Mouse (Mus musculus): Measurements from ENCODE around the gene Dgki.

The Dgki gene

DNA sequence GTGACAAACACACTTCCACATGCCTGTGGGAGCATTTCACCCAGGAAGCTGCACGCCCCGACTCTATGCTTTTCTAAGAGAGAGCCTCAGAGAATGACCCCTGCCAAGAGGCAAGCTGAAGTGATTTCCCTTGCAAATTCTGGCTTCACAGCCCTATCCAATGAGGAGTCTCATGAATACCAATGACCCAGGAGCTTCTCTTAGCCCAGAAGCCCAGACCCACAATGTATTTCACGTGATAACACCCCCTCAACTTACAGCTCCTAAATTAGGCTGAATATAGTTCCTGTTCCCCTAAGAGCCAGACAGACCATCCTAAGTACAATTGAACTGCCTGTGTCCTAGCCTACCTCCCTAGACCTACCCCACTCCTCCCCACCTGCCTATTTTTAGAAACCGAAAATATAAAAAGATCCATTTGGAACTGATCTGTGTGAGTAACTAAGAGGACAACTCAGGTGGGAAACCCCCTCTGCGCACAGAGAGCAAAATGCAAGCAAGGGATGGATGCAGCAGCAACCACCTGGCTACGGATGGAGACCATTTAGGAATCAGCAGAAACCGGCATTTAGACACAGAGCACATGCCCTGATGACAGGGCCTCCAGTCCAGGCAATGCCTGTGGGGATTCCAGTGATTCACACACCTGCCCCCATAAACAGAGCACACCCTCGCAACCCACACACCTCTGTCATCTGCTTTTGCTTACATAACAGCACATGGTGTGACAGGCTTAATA, 2.1 kb downstream of the Dgki start:
- DNase-seq (ENCODE audit: low spot score in 2 of 2): no peak

DNA sequence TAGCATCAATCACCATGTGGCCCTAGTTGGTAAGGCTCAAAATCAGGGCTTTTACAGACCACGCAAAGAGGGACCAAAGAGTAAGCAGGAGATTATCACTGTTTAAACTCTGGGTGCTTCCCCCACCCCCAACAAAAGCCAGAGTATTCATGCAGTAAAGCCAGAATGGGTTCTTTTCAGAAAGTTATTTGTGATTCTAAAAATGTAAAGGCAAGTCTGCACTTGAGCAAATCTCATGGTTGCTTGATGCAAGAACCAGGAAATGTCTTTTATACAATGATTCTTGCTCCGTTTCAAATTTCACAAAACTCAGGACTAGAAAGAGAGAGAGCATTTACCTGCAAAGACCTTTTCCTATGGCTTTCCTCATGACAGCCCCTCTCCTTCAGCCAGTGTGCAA, 7.9 kb downstream of the Dgki start:
- DNase-seq (ENCODE audit: low spot score in 2 of 2): no peak

DNA sequence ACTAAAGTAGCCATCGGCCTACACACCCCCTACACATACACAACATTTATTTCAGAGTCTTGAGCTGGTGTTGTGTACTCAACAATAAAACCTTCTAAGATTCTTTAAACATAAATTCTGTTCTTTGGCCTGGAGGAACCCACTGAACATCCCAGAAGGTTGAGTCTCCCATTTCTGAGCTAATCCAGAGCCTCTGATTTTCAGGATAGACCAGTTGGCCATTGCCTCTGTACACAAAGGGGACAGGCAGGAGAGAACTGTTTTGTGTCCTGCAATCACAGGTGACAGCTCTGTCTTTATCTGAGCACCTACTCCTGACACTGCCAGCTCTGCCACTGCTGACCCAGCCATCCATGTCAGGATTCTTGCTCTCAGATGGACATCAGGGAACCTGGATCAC, 8.8 kb downstream of the Dgki start:
- DNase-seq (ENCODE audit: low spot score in 2 of 2): no peak

DNA sequence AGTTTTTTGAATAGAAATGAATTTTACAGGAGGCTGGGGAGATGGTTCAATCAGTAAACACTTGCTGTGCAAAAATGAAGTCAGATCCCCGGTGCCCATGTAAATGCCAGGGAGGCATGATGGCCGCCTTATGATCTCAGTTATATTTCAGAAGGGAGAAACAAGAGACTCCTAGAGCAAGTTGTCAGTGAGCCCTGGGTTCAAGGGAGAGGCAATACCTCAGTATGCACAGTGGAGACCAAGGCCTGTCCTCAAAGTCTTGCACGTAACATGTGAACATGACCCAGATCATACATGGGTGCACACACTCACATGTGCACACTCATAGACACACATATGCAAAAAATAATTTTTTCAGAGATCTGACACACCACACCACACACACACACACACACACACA, 9.3 kb downstream of the Dgki start:
- DNase-seq (ENCODE audit: low spot score in 2 of 2): no peak

DNA sequence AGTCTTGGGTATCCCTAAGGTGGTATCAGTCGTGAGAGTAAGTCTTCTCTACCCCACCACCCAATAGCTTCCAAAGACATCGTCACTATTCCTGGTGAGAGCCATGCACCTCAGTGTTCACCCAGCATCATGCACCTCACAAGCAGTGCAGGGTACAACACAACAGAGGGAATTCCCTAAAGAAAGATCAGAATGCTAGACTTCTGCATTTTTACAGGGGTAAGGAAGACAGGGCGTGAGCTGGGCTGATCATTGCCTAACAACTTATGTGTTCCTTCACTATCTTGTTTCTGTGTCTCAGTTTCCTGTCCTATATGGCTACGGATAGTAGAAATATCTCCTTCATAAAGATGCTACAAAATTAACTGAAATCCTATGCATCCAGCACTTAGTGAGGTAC, 13.8 kb downstream of the Dgki start:
- no peak for DNase-seq (ENCODE audit: low spot score in 2 of 2)

DNA sequence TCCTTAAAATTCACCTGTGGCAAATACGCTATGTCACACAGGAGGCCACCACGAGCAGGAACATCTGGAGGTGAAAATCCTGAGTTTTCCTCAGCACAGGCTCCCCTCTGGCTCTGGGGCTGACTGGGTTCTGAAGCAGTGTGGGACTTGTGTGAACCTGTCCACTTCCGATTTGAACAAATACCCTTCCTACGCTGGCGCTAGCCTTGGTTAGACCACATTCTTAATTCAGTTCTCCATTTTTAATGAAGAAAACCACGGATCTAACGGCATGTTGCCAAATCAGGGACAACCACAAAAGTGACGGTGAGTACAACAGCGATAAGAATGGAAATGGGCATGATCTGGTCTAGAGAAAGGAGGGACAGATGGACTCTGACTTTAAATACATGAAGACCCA, 15.1 kb downstream of the Dgki start:
- DNase-seq (ENCODE audit: low spot score in 2 of 2): no peak

DNA sequence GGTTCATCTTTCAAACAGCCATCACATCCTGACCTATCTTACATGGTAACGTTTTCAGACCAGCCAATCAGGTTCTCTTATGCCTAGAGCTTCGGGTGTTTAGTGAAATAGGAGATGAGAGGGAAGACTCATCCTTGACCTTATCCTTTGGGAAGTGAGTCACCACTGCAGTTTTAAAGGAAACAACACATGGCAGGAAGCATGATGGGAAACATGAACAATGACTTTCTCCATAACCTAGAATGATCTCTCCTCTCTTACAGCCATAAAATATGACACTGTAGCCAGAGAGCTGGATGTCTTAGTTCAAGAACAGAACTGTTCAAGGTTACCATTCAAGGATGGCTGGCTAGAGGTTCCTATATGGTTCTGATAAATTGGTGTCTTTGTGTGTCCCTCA, 16.6 kb downstream of the Dgki start:
- no peak for DNase-seq (ENCODE audit: low spot score in 2 of 2)

DNA sequence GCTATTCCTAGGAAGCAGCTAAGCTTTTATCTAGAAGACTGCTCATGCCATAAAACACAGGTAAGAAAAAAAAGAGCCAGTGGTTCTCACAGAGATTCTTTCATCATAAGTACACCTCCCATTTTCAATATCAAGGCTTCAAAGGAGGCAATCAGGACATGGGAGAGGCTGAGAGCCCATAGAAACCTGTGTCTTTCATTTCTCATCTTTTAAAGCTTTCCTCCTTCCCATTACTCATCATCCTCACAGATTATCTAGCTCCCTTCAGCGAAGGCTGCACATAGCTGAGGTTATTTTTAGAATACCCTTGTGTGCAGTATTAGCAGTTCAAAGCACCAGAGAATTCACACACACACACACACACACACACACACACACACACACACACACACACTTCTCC, 17.3 kb downstream of the Dgki start:
- DNase-seq (ENCODE audit: low spot score in 2 of 2): no peak

DNA sequence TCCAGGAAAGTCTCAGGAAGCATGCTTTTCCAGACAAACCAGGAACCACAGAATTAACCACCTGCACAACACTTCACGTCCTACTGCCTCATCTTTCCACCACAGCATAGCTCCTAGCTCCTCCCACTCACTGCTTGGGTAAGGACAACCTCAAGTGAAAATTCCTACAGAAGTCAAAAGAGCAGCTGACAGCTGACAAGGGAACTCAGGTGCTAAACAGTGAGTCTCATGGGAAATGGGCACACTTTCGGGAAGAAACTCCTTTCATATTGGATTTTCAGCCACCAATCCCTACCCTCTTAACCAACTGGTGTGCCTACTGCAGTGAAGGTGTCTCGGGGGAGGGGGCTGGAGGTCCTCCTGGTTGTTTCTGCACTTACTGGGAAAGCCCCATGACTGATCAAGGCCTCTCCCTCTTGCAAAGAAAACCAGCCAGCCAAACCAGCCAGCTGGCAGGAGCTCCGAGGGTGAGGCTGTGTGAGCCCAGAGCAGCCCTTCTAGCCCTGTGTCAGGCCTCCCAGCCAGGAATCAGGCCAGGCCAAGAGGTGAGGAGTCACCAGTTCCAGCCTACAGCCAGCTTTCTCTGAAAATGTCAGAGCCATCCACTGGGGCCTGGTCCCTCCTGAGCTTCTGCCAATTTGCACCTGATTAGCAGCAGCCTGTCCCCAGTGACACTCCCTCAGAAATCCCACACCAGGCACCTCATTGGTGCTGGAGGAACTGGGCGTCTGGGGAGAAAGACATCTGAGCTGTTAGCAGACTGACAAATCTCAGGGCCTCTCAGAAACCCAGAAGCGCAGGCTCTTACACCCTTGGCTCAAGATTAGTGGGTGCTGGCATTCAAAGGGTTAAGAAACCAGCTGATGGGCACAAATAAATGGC, 22.9 kb downstream of the Dgki start:
- no peak for DNase-seq (ENCODE audit: low spot score in 2 of 2)

DNA sequence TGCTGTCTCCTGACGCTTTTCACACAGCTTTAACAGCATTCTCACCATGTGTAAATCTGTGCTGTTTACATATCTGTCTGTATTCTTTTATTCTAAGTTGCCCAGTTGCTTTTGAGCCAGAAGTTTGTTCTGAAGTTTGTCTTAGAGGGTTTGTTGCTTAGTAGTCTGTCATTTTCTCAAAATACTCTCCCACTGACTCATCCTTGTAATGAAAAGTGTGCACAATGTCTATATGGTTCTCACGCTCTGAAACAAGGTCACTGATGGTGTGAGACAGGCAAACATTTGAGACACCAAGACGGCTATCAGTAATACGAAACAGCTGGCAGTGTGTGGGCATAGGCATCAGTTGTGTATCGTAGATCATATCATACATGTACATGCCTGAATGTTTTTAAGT, 23.8 kb downstream of the Dgki start:
- no peak for DNase-seq (ENCODE audit: low spot score in 2 of 2)

DNA sequence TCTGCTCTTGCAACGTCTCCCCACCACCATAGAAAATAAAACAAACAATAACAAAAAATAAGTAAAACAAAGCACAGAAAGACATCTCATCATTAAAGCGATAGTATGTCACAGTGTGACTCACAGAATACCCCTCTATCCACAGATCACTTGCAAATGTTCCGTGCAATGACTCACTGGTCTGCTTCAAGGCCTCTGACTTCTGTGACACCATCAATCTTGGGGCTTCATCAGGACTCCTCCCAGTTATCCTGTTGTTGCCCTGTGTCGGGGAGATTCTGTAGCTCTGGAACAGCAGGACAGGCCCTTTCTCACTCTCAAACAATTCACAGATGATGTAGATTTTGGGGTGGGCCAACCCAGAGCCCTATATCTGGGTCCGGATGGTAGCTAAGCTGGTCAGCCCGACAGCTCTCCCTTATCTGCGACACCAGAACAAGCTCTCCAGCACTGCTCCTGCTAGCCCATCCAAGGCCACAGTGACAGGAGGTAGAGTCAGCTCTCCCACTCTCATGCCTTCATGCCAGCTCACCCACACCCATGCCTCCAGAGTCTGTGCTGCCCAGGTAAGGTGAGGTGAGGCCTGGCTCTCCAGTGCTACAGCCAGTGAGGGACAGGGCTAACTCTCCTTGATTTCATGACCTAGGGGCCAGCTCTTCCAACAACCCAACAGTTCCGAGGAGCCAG, 28.9 kb downstream of the Dgki start:
- DNase-seq (ENCODE audit: low spot score in 2 of 2): no peak

DNA sequence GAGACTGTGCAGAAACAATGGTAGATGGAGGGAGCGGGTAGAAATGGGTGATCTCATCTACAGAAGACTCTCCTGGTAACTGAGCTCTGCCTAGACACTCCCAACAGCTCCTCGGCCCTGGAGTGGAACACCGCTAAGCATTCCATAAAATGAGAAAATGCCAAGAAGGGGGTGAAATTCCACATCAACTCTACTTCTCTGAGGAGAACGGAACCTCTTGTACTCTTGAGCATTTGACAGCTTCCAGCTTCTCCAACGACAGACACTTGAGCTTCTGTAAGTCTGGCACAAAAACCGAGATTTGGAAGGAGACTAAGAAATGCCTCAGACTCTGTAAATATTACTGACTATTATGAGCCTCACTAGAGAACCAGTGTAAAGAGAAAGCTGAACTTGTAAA, 31.4 kb downstream of the Dgki start:
- no peak for DNase-seq (ENCODE audit: low spot score in 2 of 2)

DNA sequence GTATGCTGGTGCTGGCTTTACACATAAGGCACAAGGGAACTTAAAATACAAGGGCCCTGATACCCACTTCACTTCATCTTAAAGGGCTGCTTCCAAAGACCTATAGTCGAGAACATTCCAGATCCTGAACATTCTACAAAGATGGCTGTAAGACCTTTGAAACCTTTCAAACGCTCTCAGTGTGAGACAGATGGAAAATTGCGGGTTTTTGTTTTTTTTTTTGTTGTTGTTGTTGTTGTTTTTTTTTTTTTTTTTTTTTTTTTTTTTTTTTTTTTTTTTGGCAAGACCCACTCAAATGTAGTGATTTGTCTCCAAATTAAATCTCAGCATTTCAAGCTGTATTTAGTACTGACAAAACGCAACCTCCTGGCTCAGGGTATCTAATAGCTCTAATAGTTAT, 32.0 kb downstream of the Dgki start:
- DNase-seq (ENCODE audit: low spot score in 2 of 2): no peak

DNA sequence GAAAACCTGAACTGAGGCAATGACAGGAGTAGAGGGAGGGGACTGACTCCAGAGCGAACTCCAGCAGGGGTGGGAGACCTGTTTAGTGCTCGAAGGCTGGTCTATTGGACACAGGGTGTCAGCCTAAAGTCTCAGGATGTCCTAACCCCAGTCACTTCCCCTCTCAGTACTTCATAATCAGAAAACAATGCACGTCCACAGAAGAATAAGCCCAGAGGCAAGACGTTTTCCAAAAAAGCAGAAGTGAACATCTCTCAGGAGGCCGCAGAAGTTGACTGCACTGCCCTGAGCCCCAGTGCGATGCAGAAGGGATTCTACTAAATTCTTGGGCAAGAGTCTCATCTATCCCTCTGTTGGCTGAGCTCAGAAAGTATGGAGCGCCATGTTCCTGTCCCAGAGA, 37.5 kb downstream of the Dgki start:
- DNase-seq (ENCODE audit: low spot score in 2 of 2): no peak

DNA sequence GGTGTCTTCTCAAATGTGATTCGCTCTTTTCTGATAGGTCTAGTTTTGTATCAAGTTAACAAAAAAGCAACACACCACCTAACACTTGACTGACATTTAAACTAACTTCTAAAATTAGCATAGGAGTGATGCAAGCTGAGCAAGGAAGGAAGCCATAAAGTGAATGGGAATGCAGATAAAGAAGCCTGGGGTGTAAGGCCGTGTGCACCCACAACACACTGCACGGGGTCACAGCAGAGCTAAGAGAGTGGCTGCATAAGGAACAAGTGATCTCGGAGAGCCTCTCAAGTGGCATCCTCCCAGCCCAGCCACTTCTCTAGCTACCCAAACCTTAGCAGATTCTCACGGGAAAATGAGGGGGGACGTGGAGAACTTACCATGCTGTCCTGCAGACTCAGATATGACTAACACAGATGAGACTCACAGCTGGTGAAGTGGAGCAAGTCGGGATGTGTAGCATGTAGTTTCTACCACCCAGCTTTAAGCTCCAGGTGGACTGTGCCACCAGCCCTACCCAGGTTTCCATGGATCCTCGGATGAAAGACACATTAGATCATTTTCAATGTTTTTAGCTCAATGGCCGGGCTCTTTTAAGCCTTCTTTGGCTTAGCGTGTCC, 38.6 kb downstream of the Dgki start:
- DNase-seq (ENCODE audit: low spot score in 2 of 2): no peak

DNA sequence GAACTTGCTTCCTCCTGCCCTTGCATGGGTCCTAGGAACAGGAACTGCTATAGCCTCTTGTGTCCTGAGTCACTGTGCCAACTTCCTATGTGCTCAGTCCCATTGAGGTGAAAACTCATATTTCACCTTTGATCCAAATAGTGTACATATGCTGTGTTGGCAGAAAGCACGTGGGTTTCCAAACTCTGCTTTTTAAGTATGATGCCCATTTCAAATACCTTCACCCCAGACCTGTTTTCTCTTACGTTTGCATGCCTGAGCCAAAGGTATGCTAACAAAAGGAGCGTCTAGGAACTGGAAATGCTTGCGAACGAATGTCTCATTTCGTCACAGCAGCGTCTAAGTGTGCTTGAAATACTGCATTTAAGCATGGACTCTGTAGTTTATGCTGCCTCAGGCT, 41.3 kb downstream of the Dgki start:
- DNase-seq (ENCODE audit: low spot score in 2 of 2): no peak

DNA sequence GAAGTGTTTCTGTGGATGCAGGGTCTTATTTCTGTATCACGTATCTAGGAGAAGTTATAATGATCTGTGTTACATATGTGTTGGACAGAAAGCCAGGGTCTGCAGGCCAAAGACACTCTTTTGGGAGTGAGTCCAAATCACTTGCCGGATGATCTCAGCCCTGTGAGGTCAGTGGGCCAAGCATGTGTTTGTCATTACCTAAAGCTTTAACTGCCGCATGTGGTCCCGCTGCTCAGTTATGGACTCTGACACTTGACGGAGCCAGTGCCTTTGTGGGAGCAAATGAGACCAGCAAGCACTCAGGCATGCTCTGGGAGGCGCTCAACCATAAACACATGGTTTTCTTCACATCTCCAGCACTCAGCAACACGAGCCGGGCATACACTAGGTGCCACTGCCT, 45.8 kb downstream of the Dgki start:
- DNase-seq (ENCODE audit: low spot score in 2 of 2): no peak

DNA sequence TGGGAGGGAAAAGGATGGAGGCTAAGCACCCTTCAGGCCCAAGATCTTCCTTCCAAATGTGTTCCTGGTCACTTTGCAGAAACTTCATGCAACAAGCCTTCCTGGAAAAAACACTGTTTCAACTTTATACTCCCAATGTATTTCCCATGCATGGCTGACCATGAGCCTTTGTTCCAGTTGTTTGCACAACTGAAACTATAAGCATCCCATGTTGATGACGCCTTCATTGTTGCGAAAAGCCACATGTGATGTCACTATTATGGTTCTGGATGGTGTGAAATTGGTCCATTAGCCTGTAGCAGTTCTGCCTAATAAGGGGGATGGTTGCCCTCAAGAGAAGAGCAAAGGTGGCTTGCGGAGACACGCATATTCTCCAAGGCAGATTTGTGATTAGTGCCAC, 47.4 kb downstream of the Dgki start:
- DNase-seq (ENCODE audit: low spot score in 2 of 2): no peak

DNA sequence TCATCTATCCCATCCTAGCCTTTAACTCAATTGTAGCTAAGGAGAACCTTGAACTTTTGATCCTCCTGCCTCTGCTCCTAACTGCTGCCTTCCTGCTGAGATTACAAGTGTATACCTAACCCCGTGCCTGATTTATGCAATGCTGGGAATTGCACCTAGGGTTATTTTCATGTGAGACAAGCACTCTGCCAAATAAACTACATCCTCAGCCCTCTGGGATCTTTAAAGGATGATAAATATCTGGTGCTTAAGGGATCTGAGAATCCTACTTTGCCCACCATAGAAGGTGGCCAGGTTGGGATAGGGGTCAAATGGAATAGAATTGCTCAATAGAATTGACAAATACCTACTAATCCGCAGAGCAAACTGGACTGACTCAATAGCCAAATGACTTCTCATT, 49.3 kb downstream of the Dgki start:
- DNase-seq (ENCODE audit: low spot score in 2 of 2): no peak

DNA sequence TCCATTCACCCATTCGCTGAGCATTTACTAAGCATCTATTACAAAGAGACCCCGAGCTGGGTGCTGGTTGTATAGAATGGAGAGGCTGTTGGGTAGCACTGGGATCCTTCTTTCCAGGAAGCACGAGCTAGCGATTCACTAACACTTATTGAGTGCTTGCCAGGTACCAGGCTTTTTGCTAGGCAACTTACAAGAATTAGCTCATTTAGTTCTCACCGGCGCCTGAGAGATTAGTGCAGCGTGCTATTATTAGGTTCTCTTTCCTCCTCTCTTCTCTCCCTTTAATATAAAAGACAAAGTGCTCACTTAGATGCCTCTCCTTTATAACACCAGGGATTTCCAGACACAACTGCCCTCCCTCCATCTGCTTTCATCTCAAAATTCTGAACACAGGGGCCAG, 54.2 kb downstream of the Dgki start:
- no peak for DNase-seq (ENCODE audit: low spot score in 2 of 2)

DNA sequence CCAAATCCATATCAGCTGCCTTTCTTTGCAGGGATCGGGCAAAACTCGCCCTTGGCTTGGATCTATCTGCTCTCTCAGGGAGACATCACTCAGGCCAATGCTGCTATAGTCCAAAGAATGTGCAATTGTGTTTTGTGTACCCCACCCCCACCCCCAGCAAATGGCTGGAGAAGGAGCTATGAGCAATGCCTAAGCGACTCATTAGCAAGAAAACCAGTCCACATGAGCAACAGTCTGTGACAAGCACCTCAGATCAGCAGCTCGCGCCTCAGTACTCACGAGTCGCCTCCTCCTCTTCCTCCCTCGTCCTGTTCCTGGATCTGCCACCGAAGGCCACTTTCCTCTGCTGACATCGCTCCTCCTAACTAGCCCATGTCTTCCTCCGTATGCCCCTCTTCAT, 55.9 kb downstream of the Dgki start:
- DNase-seq (ENCODE audit: low spot score in 2 of 2): no peak

DNA sequence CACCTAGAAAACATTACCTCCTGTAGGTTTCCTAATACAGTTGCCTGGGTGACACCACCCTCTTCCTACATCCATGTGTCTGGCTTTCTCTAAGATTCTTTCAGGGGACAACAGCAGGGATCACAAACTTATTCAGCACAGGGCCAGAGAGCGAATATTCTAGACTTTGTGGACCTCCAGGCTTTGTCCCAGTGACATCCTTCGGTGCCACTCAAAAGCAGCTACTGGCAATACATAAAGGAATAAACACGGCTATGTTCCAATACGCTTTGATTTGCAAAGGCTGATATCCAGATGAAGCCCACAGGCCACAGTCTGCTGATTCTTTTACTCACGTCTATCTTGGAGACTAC, 57.2 kb downstream of the Dgki start:
- DNase-seq (ENCODE audit: low spot score in 2 of 2): no peak

All from frontal cortex, postnatal 25 days (tissue).